Mouse (Mus musculus): Measurements from ENCODE around the gene Gapdhs. TPM values are rescaled to one million over a fixed set of nuclear protein-coding genes. Genes with fewer than 3 reads are reported as not detected.
"Not testable (repeated sequence)": the region's sequence is repeated elsewhere in the genome, so short reads cannot be mapped to it uniquely, and the experiment has no call there.

Gapdhs gene
- total and polyA plus RNA-seq, 3 experiments, result not detected

DNA sequence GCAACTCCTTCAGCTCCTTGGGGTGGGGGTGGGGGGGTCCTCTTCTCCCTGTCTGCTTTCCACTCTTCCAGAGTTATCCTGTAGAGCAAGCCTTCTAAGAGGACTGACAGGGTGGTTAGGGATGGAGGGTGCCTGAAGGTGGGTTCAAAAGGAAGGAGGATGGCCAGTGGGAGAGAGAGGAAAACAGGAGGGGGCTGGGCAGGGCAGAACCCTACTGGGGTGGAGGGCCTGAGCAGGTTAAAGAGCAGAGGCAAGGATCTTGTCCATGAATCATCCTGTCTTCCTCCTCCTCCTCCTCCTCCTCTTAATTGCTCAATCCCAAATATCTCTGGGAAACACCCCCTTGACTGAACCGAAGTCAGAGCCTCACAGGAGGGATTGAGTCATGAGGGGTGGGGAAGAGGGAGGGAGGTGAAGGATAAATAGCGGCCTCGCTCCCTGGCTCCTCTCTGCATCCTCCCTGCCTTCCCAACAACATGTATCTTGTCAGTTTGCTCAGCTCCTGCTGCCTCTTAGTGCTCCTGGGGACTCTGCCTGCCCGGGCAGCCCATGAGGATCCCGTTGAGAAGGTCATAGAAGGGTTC, 7.7 kb upstream of the Gapdhs start, which contains the start of gene Sbsn:
Gene Sbsn (plus strand): TSS at position 386 of the 584 bp plus-strand sequence.
- no peaks in the 10 kb centered on the region for H3K27me3 ChIP-seq (ENCODE audit: insufficient read depth, low read length)
- H3K36me3 ChIP-seq (replicated peaks), result peaks cover 11% of the 10 kb centered on the region
- DNase-seq (ENCODE audit: low spot score), result no peak
- H3K4me3 ChIP-seq (ENCODE audit: low read depth, low read length), result no peak within 1 kb of the TSS
- H3K4me1 ChIP-seq (ENCODE audit: insufficient read depth, low read depth, low read length), result no peaks in the 10 kb centered on the region
- peaks cover 7% of the 10 kb centered on the region for H3K9me3 ChIP-seq (replicated peaks)
- ATAC-seq (ENCODE audit: extremely low read depth, insufficient number of reproducible peaks, low FRiP score, poor library complexity, severe bottlenecking), result no peak
- TF ChIP-seq POLR2AphosphoS5 (IDR thresholded peaks at IDR 0.05; ENCODE audit: insufficient replicate concordance, low read depth, low read length) (no peak), CTCF (IDR thresholded peaks at IDR 0.05; ENCODE audit: low read depth, low read length) (no peak)

DNA sequence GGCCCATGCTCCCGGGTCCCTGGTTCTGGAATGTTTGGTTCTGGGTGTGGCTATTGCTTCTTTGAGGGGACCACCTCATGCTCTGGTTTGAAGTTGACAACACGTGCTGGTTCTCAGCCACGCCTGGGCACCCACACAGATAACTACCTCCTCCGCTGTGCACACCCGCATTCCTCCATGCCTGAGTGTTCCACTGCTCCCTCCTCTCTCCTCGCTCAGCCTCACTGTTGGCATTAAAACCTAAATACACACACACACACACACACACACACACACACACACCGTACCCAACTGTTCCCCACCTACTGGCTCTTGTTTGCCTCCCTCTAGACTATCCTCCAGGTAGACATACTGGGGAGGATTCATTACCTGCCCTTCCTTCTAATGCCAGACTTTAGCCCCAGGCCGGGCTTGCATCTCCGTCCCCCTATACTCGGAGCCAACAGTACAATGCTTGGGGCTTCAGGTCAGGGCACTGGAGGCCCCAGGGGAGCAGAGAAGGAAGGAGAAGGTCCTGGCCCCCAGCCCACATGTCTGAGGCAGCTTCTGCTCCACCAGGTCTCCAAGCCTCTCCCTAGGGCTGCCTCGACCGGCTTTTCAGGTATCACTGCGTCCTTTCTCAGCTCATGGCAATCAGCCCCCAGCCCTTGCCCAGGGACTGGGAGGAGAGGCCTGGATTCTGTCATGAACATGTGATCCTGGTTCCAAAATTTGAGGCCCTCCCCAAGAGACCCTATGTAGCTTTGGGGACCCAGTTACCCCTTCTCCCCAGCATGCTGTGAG, 6.5 kb upstream of the Gapdhs start:
- DNase-seq (ENCODE audit: low spot score), result no peak
- H3K9me3 ChIP-seq (replicated peaks), result peaks cover 4% of the 10 kb centered on the region
- no peaks in the 10 kb centered on the region for H3K4me1 ChIP-seq (ENCODE audit: insufficient read depth, low read depth, low read length)
- H3K36me3 ChIP-seq (replicated peaks), result peaks cover 13% of the 10 kb centered on the region
- no peaks in the 10 kb centered on the region for H3K27me3 ChIP-seq (ENCODE audit: insufficient read depth, low read length)
- ATAC-seq (ENCODE audit: extremely low read depth, insufficient number of reproducible peaks, low FRiP score, poor library complexity, severe bottlenecking), result no peak
- TF ChIP-seq GATA2 (IDR thresholded peaks at IDR 0.05; ENCODE audit: borderline replicate concordance, low read depth, low read length), result no peak
- no peak for TF ChIP-seq CTCF (IDR thresholded peaks at IDR 0.05; ENCODE audit: low read depth, low read length)
- no peak for TF ChIP-seq GATA1 (IDR thresholded peaks at IDR 0.05; ENCODE audit: borderline replicate concordance, low read length)
- TF ChIP-seq TAL1 (conservative IDR thresholded peaks at IDR 0.05; ENCODE audit: low read depth, low read length), result no peak
- TF ChIP-seq POLR2AphosphoS5 (IDR thresholded peaks at IDR 0.05; ENCODE audit: insufficient replicate concordance, low read depth, low read length), result no peak
- no peak overlapping the region for H3K4me3 ChIP-seq (ENCODE audit: low read depth, low read length)

DNA sequence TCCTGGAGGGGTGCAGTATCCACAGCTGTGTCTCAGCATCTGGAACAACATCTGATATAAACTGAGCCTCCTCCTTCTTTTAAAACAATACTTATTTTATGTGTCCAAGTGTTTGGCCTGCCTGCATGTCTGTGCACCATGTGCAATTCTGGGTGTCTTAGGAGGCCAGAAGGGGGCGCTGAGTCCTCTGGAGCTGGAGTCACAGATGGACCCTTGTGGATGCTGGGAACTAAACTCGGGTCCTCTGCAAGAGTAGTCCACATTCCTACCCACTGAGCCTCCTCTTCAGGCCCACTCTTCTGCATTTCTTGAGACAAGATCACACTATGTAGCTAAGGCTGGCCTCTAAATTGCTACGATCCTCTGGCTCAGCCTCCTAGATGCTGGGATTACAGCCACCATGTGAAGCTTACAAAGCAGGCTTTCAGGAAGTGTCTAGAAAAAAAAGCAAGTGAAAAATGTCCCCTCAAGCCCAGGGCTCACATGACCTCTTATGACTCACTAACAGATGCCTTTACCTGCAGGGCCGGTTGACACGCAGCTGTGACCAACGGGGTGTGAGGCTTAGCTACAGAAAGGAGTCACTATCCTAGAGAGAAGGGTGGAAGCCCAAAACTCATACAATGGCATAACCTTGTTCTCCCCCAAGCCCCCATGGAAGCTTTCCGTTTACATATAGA, 4.2 kb upstream of the Gapdhs start:
- Histone ChIP-seq H3K4me3 (ENCODE audit: low read depth, low read length) (no peak overlapping the region), H3K9me3 (replicated peaks) (no peaks in the 10 kb centered on the region), H3K27me3 (ENCODE audit: insufficient read depth, low read length) (no peaks in the 10 kb centered on the region), H3K36me3 (replicated peaks) (peaks cover 10% of the 10 kb centered on the region), H3K4me1 (ENCODE audit: insufficient read depth, low read depth, low read length) (0 out of 2 replicates have a peak, but pooled peaks cover 5% of the 10 kb centered on the region)
- DNase-seq (ENCODE audit: low spot score) (no peak), ATAC-seq (ENCODE audit: extremely low read depth, insufficient number of reproducible peaks, low FRiP score, poor library complexity, severe bottlenecking) (no peak)
- TF ChIP-seq GATA2 (IDR thresholded peaks at IDR 0.05; ENCODE audit: borderline replicate concordance, low read depth, low read length), result no peak
- TF ChIP-seq TAL1 (conservative IDR thresholded peaks at IDR 0.05; ENCODE audit: low read depth, low read length), result no peak
- no peak for TF ChIP-seq CTCF (IDR thresholded peaks at IDR 0.05; ENCODE audit: low read depth, low read length)
- no peak for TF ChIP-seq GATA1 (IDR thresholded peaks at IDR 0.05; ENCODE audit: borderline replicate concordance, low read length)
- no peak for TF ChIP-seq POLR2AphosphoS5 (IDR thresholded peaks at IDR 0.05; ENCODE audit: insufficient replicate concordance, low read depth, low read length)

DNA sequence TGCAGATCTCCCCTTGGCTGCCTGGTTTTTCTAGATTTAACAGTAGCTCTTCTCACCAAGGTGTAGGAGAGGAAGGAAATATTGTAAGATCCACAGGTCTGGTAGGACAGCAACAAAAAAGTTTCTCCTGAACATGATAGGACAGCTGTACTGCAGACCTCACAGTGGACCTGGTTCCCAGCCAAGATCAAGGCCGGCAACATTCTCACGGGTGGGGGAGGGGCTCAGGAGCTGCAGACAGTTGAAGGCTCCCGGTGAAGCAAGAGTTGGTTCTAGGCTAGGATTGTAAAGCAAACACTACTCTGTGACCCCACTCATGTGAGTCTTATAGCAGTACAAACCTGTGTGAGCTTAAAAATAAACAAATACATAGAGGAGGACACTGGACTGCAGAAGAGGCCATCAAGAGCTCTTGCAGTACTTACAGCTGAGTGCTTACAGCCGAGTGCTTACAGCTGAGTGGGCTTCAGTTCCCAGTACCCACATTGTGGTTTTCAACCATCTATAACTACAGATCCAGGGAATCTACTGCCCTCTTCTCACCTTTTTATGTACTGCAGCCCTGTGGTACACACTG, 629 bp upstream of the Gapdhs start:
- Histone ChIP-seq H3K36me3 (replicated peaks) (peaks cover 27% of the 10 kb centered on the region), H3K9me3 (replicated peaks) (no peaks in the 10 kb centered on the region), H3K4me3 (ENCODE audit: low read depth, low read length) (no peak overlapping the region), H3K27me3 (ENCODE audit: insufficient read depth, low read length) (no peaks in the 10 kb centered on the region), H3K4me1 (ENCODE audit: insufficient read depth, low read depth, low read length) (0 out of 2 replicates have a peak, but pooled peaks cover 5% of the 10 kb centered on the region)
- ATAC-seq (ENCODE audit: extremely low read depth, insufficient number of reproducible peaks, low FRiP score, poor library complexity, severe bottlenecking) (no peak), DNase-seq (ENCODE audit: low spot score) (no peak)
- TF ChIP-seq TAL1 (conservative IDR thresholded peaks at IDR 0.05; ENCODE audit: low read depth, low read length), result no peak
- no peak for TF ChIP-seq GATA1 (IDR thresholded peaks at IDR 0.05; ENCODE audit: borderline replicate concordance, low read length)
- no peak for TF ChIP-seq CTCF (IDR thresholded peaks at IDR 0.05; ENCODE audit: low read depth, low read length)
- TF ChIP-seq GATA2 (IDR thresholded peaks at IDR 0.05; ENCODE audit: borderline replicate concordance, low read depth, low read length), result no peak
- no peak for TF ChIP-seq POLR2AphosphoS5 (IDR thresholded peaks at IDR 0.05; ENCODE audit: insufficient replicate concordance, low read depth, low read length)

DNA sequence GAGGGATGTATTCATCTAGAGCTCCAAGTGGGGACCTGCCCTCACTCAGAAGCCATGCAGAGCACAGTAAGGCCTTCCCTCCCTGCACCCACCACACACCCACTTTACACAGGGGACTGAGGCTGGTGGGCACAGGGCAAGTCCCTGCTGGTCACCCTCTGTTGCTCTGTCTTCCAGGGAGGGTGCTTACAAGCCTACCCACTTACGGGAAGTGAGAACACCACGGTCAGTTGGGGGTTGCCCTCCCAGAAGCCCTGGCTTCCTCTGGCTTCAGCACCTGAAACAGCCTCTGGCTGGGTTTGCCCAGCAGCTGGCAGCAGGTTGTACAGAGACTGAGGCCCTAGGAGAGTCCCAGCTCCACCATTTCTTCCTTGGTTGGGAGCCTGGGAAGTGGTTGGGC, 911 bp downstream of the Gapdhs start:
- ATAC-seq (ENCODE audit: extremely low read depth, insufficient number of reproducible peaks, low FRiP score, poor library complexity, severe bottlenecking); H3K4me3 ChIP-seq (ENCODE audit: low read depth, low read length); H3K4me1 ChIP-seq (ENCODE audit: insufficient read depth, low read depth, low read length): not testable (repeated sequence)

DNA sequence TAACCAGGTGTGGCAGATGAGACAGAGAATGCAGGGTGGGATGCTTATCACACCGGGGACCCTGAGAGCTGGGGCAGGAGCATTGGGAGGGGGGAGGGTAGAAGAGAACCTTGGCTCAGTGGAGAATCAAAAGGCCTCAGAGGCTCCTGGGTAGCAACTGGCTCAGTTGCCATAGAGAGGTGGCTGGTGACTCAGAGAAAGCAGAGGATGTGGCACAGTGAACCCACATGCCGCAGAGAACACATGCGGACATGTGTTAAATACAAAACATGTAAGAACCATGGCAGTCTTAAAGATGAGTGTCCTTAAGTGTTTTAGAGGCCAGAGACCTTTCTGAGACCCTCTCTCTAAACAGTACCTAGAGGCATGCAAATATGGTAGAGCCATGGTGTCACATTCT, 7.3 kb downstream of the Gapdhs start:
- Histone ChIP-seq H3K4me1 (ENCODE audit: insufficient read depth, low read depth, low read length) (0 out of 2 replicates have a peak, but pooled peaks cover 14% of the 10 kb centered on the region), H3K9me3 (replicated peaks) (no peaks in the 10 kb centered on the region), H3K27me3 (ENCODE audit: insufficient read depth, low read length) (no peaks in the 10 kb centered on the region), H3K4me3 (ENCODE audit: low read depth, low read length) (no peak overlapping the region), H3K36me3 (replicated peaks) (peaks cover 82% of the 10 kb centered on the region)
- DNase-seq (ENCODE audit: low spot score), result no peak
- no peak for TF ChIP-seq POLR2AphosphoS5 (IDR thresholded peaks at IDR 0.05; ENCODE audit: insufficient replicate concordance, low read depth, low read length)
- no peak for TF ChIP-seq GATA1 (IDR thresholded peaks at IDR 0.05; ENCODE audit: borderline replicate concordance, low read length)
- TF ChIP-seq CTCF (IDR thresholded peaks at IDR 0.05; ENCODE audit: low read depth, low read length), result no peak
- no peak for TF ChIP-seq TAL1 (conservative IDR thresholded peaks at IDR 0.05; ENCODE audit: low read depth, low read length)
- TF ChIP-seq GATA2 (IDR thresholded peaks at IDR 0.05; ENCODE audit: borderline replicate concordance, low read depth, low read length), result no peak
- ATAC-seq (ENCODE audit: extremely low read depth, insufficient number of reproducible peaks, low FRiP score, poor library complexity, severe bottlenecking), result no peak

More for the DNA sequence above, 911 bp downstream of the Gapdhs start:
- not testable (repeated sequence) for H3K9me3 ChIP-seq (replicated peaks); DNase-seq (ENCODE audit: low spot score); H3K27me3 ChIP-seq (ENCODE audit: insufficient read depth, low read length)
- peaks cover 34% of the 10 kb centered on the region for H3K36me3 ChIP-seq (replicated peaks)

DNA sequence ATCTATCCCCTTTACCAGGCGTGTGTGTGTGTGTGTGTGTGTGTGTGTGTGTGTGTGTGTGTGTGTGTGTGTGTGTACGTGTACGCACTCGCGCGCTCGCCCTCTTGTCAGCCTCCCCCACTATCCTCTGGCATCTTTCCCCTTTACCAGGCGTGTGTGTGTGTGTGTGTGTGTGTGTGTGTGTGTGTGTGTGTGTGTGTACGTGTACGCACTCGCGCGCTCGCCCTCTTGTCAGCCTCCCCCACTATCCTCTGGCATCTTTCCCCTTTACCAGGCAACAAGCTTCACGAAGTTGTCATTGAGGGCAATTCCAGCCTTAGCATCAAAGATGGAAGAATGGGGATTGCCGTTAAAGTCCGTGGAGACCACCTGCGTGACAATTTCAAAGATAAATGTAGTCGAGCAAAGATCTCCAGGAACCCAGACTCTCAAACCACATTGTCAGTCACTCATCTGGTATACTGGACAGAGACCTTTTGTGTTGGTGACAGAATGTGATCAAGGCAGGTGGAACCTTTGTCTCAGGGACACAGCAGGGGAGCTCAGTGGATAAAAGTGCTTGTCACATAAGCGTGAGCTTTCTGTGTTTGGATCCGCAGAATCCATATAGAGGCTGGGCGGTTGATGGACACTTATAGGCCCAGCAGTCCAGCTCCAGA, 13.3 kb downstream of the Gapdhs start:
- peak overlapping the region; percentile 83 for H3K4me3 ChIP-seq (ENCODE audit: low read depth, low read length)
- H3K27me3 ChIP-seq (ENCODE audit: insufficient read depth, low read length); ATAC-seq (ENCODE audit: extremely low read depth, insufficient number of reproducible peaks, low FRiP score, poor library complexity, severe bottlenecking); DNase-seq (ENCODE audit: low spot score); H3K9me3 ChIP-seq (replicated peaks): not testable (repeated sequence)
- H3K4me1 ChIP-seq (ENCODE audit: insufficient read depth, low read depth, low read length), result peaks cover 46% of the 10 kb centered on the region
- H3K36me3 ChIP-seq (replicated peaks), result peaks cover 79% of the 10 kb centered on the region

Measured in G1E (cell line).